14 mouse cellular contexts compared by ENCODE assay signal in the genomic region with DNA sequence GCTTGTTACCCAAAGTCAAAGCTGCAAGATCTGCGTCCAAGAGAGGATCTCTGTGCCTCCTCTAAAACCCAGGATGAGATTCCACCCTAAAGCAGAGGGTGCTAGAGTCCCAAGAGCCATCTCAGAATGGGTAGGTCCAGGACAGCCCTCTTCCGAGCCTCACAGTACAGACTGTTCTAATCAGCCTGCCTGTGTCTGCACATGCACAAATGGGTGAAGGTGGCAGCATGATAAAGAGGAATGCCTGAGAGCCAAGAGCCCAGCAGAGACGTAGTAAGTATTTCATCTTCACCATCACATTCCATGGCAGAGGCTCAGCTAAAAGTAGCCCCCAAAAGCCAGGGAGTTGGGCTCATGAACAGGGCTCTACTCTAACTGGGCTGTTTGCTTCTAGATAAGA. TPM values are rescaled to one million over a fixed set of nuclear protein-coding genes. Genes with fewer than 3 reads are reported as not detected.
DNase-seq lines count a peak whose midpoint lies in the region; ATAC-seq and TF ChIP-seq lines count a peak whose summit lies in the region.
"Had no signal": no experiment of that assay in that cellular context is flagged by ENCODE, and none has a peak within 500 bp of the region (broad histone marks: within the 10 kb centered on the region; RNA-seq: fewer than 3 reads in every experiment).

No protein-coding gene starts in this region.

- peaks cover 4% of the 10 kb centered on the region; the same call in 1 of the 2 replicates for H3K79me2 ChIP-seq in heart, adult 2 months (replicated peaks; ENCODE audit: control insufficient read depth, insufficient read depth, low read length)
- H3K79me2 ChIP-seq in myocyte (ENCODE audit: control insufficient read depth, insufficient read depth): peaks cover 87% of the 10 kb centered on the region

- no peak overlapping the region for H3K4me3 ChIP-seq in heart, adult 2 months
- no peak overlapping the region for H3K4me3 ChIP-seq in midbrain, embryonic 11.5 days (ENCODE audit: low read depth, low read length)
- H3K4me3 ChIP-seq in midbrain, embryonic 13.5 days (replicated peaks): no peak overlapping the region
- H3K4me3 ChIP-seq in myocyte: no peak overlapping the region
- H3K4me3 ChIP-seq in hindbrain, embryonic 10.5 days: no peak overlapping the region
- H3K4me3 ChIP-seq: limb, embryonic 15.5 days; neural tube, embryonic 12.5 days had no signal

- H3K9ac ChIP-seq in heart, adult 2 months (ENCODE audit: low read depth, low read length): no peak overlapping the region
- H3K9ac ChIP-seq in midbrain, embryonic 11.5 days (ENCODE audit: low read length): no peak overlapping the region
- H3K9ac ChIP-seq in midbrain, embryonic 13.5 days (replicated peaks): no peak overlapping the region
- H3K9ac ChIP-seq: limb, embryonic 15.5 days; neural tube, embryonic 12.5 days had no signal

- peaks cover 36% of the 10 kb centered on the region for H3K36me3 ChIP-seq in heart, adult 2 months (ENCODE audit: control insufficient read depth, insufficient read depth, low read length)
- H3K36me3 ChIP-seq in midbrain, embryonic 11.5 days (ENCODE audit: control insufficient read depth, insufficient read depth, low read length): no peaks in the 10 kb centered on the region
- H3K36me3 ChIP-seq in midbrain, embryonic 13.5 days: no peaks in the 10 kb centered on the region
- no peaks in the 10 kb centered on the region for H3K36me3 ChIP-seq in myocyte (ENCODE audit: control insufficient read depth, insufficient read depth)
- H3K36me3 ChIP-seq in hindbrain, embryonic 10.5 days: 0 out of 2 replicates have a peak, but pooled peaks cover under 1% of the 10 kb centered on the region
- H3K36me3 ChIP-seq: limb, embryonic 15.5 days; neural tube, embryonic 12.5 days had no signal

- no peak overlapping the region for H3K4me2 ChIP-seq in midbrain, embryonic 11.5 days
- no peak overlapping the region for H3K4me2 ChIP-seq in midbrain, embryonic 13.5 days (replicated peaks)
- peak overlapping the region; percentile 94 for H3K4me2 ChIP-seq in myocyte (ENCODE audit: low read depth)
- H3K4me2 ChIP-seq: limb, embryonic 15.5 days; neural tube, embryonic 12.5 days had no signal

- no peak for DNase-seq in heart, adult 2 months
- no peak for DNase-seq in heart, postnatal 25 days (ENCODE audit: low spot score)
- DNase-seq in midbrain, embryonic 11.5 days (ENCODE audit: low spot score, missing footprints): peak; percentile 26
- DNase-seq in liver: peak; percentile 82
- DNase-seq in thymus, postnatal 4 days: no peak
- DNase-seq in hindbrain, embryonic 10.5 days (ENCODE audit: low spot score): no peak
- DNase-seq: cerebellum, adult 8-10 months; embryo, embryonic 11 days; kidney, postnatal 36 days; midbrain, embryonic 14.5 days had no signal

- 53% methylated on average over 3 of the region's 3 CpGs for WGBS in heart, adult 2 months
- WGBS in midbrain, embryonic 11.5 days: 86% methylated on average over 3 of the region's 3 CpGs
- 85% methylated on average over 3 of the region's 3 CpGs for WGBS in midbrain, embryonic 13.5 days
- 92% methylated on average over 3 of the region's 3 CpGs for WGBS in hindbrain, embryonic 10.5 days

- H3K27ac ChIP-seq in heart, adult 2 months: peak overlapping the region; percentile 48
- H3K27ac ChIP-seq in midbrain, embryonic 11.5 days (ENCODE audit: low read depth, low read length): no peak overlapping the region
- no peak overlapping the region for H3K27ac ChIP-seq in midbrain, embryonic 13.5 days
- H3K27ac ChIP-seq in hindbrain, embryonic 10.5 days: no peak overlapping the region
- H3K27ac ChIP-seq: limb, embryonic 15.5 days; neural tube, embryonic 12.5 days had no signal

- H3K4me1 ChIP-seq in heart, adult 2 months (ENCODE audit: control insufficient read depth, insufficient read depth, low read length): peaks cover 31% of the 10 kb centered on the region
- H3K4me1 ChIP-seq in midbrain, embryonic 11.5 days (ENCODE audit: control insufficient read depth, insufficient read depth, low read length): peaks cover 21% of the 10 kb centered on the region
- H3K4me1 ChIP-seq in midbrain, embryonic 13.5 days (replicated peaks): peaks cover 49% of the 10 kb centered on the region
- peaks cover 54% of the 10 kb centered on the region for H3K4me1 ChIP-seq in hindbrain, embryonic 10.5 days (replicated peaks)

- intact Hi-C loops in heart, adult 2 months (cut with DNase I): loop anchor here (5.0 to 10.0 kb wide), 2 partner anchors 98 to 195 kb away; a partner anchor contains a TSS
- intact Hi-C loops in heart, postnatal 25 days (cut with DNase I): no loop called here

- no peaks in the 10 kb centered on the region for H3K9me3 ChIP-seq in midbrain, embryonic 11.5 days (ENCODE audit: control insufficient read depth, low read length)
- no peaks in the 10 kb centered on the region for H3K9me3 ChIP-seq in midbrain, embryonic 13.5 days
- no peaks in the 10 kb centered on the region for H3K9me3 ChIP-seq in hindbrain, embryonic 10.5 days
- H3K9me3 ChIP-seq: limb, embryonic 15.5 days; neural tube, embryonic 12.5 days had no signal

- TF ChIP-seq POLR2A in heart, adult 2 months (IDR thresholded peaks at IDR 0.05; ENCODE audit: insufficient read depth, low read depth, low read length): no peak
- no peak for TF ChIP-seq POLR2A in myocyte (IDR thresholded peaks at IDR 0.05; ENCODE audit: insufficient read length, low read depth)

- H3ac ChIP-seq in myocyte (ENCODE audit: control insufficient read depth, insufficient read length): no peak overlapping the region

- no peak for TF ChIP-seq EP300 in heart, adult 2 months (IDR thresholded peaks at IDR 0.05; ENCODE audit: insufficient read depth, low read depth, low read length)

- ATAC-seq in midbrain, embryonic 11.5 days (ENCODE audit: low FRiP score): no peak
- no peak for ATAC-seq in midbrain, embryonic 13.5 days

- TF ChIP-seq CTCF in heart, adult 2 months (IDR thresholded peaks at IDR 0.05): no peak

- no peaks in the 10 kb centered on the region for H3K27me3 ChIP-seq in heart, adult 2 months (ENCODE audit: control insufficient read depth, insufficient read depth, low read length)
- no peaks in the 10 kb centered on the region for H3K27me3 ChIP-seq in midbrain, embryonic 11.5 days (ENCODE audit: control insufficient read depth, insufficient read depth, low read length)
- no peaks in the 10 kb centered on the region for H3K27me3 ChIP-seq in midbrain, embryonic 13.5 days
- H3K27me3 ChIP-seq in myocyte (ENCODE audit: control insufficient read depth, insufficient read depth, insufficient read length): no peaks in the 10 kb centered on the region
- no peaks in the 10 kb centered on the region for H3K27me3 ChIP-seq in hindbrain, embryonic 10.5 days (ENCODE audit: insufficient read depth, poor library complexity, severe bottlenecking)
- H3K27me3 ChIP-seq: limb, embryonic 15.5 days; neural tube, embryonic 12.5 days had no signal

TF ChIP-seq in myocyte, 11 proteins besides CTCF, POLR2A, EP300 and RAD21:
- TF ChIP-seq MAX (IDR thresholded peaks at IDR 0.05; ENCODE audit: low read depth) (no peak), USF1 (IDR thresholded peaks at IDR 0.05; ENCODE audit: low read depth) (no peak), TCF12 (IDR thresholded peaks at IDR 0.05; ENCODE audit: insufficient read depth, poor library complexity, severe bottlenecking) (no peak), POLR2AphosphoS2 (IDR thresholded peaks at IDR 0.05; ENCODE audit: insufficient read length, low read depth) (no peak), MYOG (IDR thresholded peaks at IDR 0.05; ENCODE audit: control insufficient read depth in 1 of 3, insufficient read depth in 1 of 3, insufficient read length in 2 of 3, low read depth in 2 of 3) (no peak), E2F4 (IDR thresholded peaks at IDR 0.05; ENCODE audit: insufficient read depth) (no peak), REST (IDR thresholded peaks at IDR 0.05; ENCODE audit: insufficient read depth, insufficient read length) (no peak), SRF (IDR thresholded peaks at IDR 0.05; ENCODE audit: control insufficient read depth, insufficient read length, low read depth) (no peak)

RNA-seq across cellular contexts. Expression of a gene that starts 4.3 kb away (rescaled TPM):
- 10 to 100 TPM; 68.7 to 69.7 TPM for total RNA-seq in heart, adult 2 months (2021)
- polyA plus RNA-seq in heart, adult 2 months (2012; rRNA removed): 42.6 and 57.4 TPM in 2 replicates
- 10 to 100 TPM; 58.2 to 70.4 TPM for total RNA-seq in heart, postnatal 25 days (2021)
- polyA plus RNA-seq in midbrain, embryonic 11.5 days (2014; fragmentation: Nextera tagmentation; extraction: Ambion mirVana): 13.8 and 14.9 TPM in 2 replicates
- polyA plus RNA-seq in midbrain, embryonic 13.5 days (2015; fragmentation: Nextera tagmentation; extraction: Ambion mirVana): 7.2 and 8.3 TPM in 2 replicates
- 37.7 TPM for polyA plus RNA-seq in myocyte (2012; fragmentation: generic; extraction: Trizol)
- 15.2 and 18.8 TPM in 2 replicates for polyA plus RNA-seq in hindbrain, embryonic 10.5 days (2016; fragmentation: Nextera tagmentation; extraction: Ambion mirVana)

Comparison
In these comparisons a context has a peak if more than half of its experiments do, and no peak if none do; other contexts are left out.
1. DNase-seq: peak in midbrain, embryonic 11.5 days (single experiment) and liver (single experiment); none in heart, adult 2 months (0 of 2), heart, postnatal 25 days (single experiment), thymus, postnatal 4 days (single experiment) and hindbrain, embryonic 10.5 days (single experiment).